Mouse (Mus musculus) neutrophil, adult 83 days (primary cell): Measurements from ENCODE around the gene Lce1c. TPM values are rescaled to one million over a fixed set of nuclear protein-coding genes. Genes with fewer than 3 reads are reported as not detected.

Experiments used
- total RNA-seq, 2 experiments: library from RNA; stranded (reverse); gene quantifications; one replicate each; pipeline ENCODE4 v1.2.4; 2023

The Lce1c gene
- not detected for total RNA-seq

GRCm38 (mm10) chr3:92678947-92679346 is at the start of gene Lce1c:
TSS of gene Lce1c (plus strand) at chr3:92679247.

GRCm38 (mm10) chr3:92648207-92648606 is 30.8 kb upstream of the Lce1c start, which contains the start of gene Lce1a1:
TSS of gene Lce1a1 (minus strand) at chr3:92648307.

GRCm38 (mm10) chr3:92656826-92657225 is 22.2 kb upstream of the Lce1c start, which contains the start of gene Lce1b:
TSS of gene Lce1b (minus strand) at chr3:92656926.

GRCm38 (mm10) chr3:92670215-92670614 is 8.8 kb upstream of the Lce1c start, which contains the start of gene Lce1a2:
TSS of gene Lce1a2 (minus strand) at chr3:92670315.

GRCm38 (mm10) chr3:92687110-92687509 is 8.1 kb downstream of the Lce1c start, which contains the start of gene Lce1d:
TSS of gene Lce1d (minus strand) at chr3:92687210.

GRCm38 (mm10) chr3:92708974-92709373 is 29.9 kb downstream of the Lce1c start, which contains the start of gene Lce1e:
TSS of gene Lce1e (minus strand) at chr3:92709074.

GRCm38 (mm10) chr3:92720250-92720649 is 41.2 kb downstream of the Lce1c start, which contains the start of gene Lce1f:
TSS of gene Lce1f (minus strand) at chr3:92720350.

Other genes starting within 250 kb of the Lce1c start
- gene Gm9774, start 249.8 kb upstream of the Lce1c start, total RNA-seq, result 1 to 10 TPM in 1 of 2 experiments, under 1 TPM in 1; 0.53 to 1.4 TPM
- gene Sprr2k, start 246.7 kb upstream of the Lce1c start, total RNA-seq, result not detected
- not detected for gene Sprr1b, start 240.5 kb upstream of the Lce1c start, total RNA-seq
- not detected for gene Sprr3, start 220.5 kb upstream of the Lce1c start, total RNA-seq
- not detected for gene Sprr1a, start 193.4 kb upstream of the Lce1c start, total RNA-seq
- gene Sprr4, start 178.8 kb upstream of the Lce1c start, total RNA-seq, result not detected
- not detected for gene 2310046K23Rik, start 144.7 kb upstream of the Lce1c start, total RNA-seq
- not detected for gene Ivl, start 105.5 kb upstream of the Lce1c start, total RNA-seq
- not detected for gene Smcp, start 90.2 kb upstream of the Lce1c start, total RNA-seq
- gene 2210017I01Rik, start 71.8 kb upstream of the Lce1c start, total RNA-seq, result not detected
- not detected for gene Lce6a, start 57.6 kb upstream of the Lce1c start, total RNA-seq
- not detected for gene Lce1a1, start 30.9 kb upstream of the Lce1c start, total RNA-seq
- not detected for gene Lce1b, start 22.3 kb upstream of the Lce1c start, total RNA-seq
- not detected for gene Lce1a2, start 8.9 kb upstream of the Lce1c start, total RNA-seq
- gene Lce1d, start 8.0 kb downstream of the Lce1c start, total RNA-seq, result not detected
- not detected for gene Lce1e, start 29.8 kb downstream of the Lce1c start, total RNA-seq
- not detected for gene Lce1f, start 41.1 kb downstream of the Lce1c start, total RNA-seq
- not detected for gene Gm38119, start 59.8 kb downstream of the Lce1c start, total RNA-seq
- not detected for gene Lce1g, start 73.1 kb downstream of the Lce1c start, total RNA-seq
- not detected for gene Lce1h, start 85.8 kb downstream of the Lce1c start, total RNA-seq
- not detected for gene Lce1i, start 99.7 kb downstream of the Lce1c start, total RNA-seq
- gene Lce1j, start 111.3 kb downstream of the Lce1c start, total RNA-seq, result not detected
- gene Lce1k, start 128.6 kb downstream of the Lce1c start, total RNA-seq, result not detected
- gene Kprp, start 148.0 kb downstream of the Lce1c start, total RNA-seq, result not detected
- not detected for gene Lce1l, start 172.0 kb downstream of the Lce1c start, total RNA-seq
- not detected for gene 2310050C09Rik, start 191.0 kb downstream of the Lce1c start, total RNA-seq
- not detected for gene Lce3a, start 247.0 kb downstream of the Lce1c start, total RNA-seq